Mouse (Mus musculus) testis, adult 2 months (tissue): ENCODE data around the gene Angel1. TPM values are rescaled to one million over a fixed set of nuclear protein-coding genes. Genes with fewer than 3 reads are reported as not detected.

ENCODE experiments used
- H3K27ac ChIP-seq: fragments of 200-500 bp; 2 replicates; pipeline ENCODE4 v1.5.1; 2012; ENCODE audit warnings: low read depth, low read length; ENCODE audit not compliant: control insufficient read depth, insufficient read depth
- H3K27me3 ChIP-seq: fragments of 200-500 bp; 2 replicates; pipeline ENCODE4 v1.6.1; 2012; ENCODE audit warnings: mild to moderate bottlenecking, low read length, moderate library complexity; ENCODE audit not compliant: control insufficient read depth, insufficient read depth
- H3K36me3 ChIP-seq: fragments of 200-500 bp; 2 replicates; pipeline ENCODE4 v1.6.1; 2012; ENCODE audit warnings: mild to moderate bottlenecking, low read length; ENCODE audit not compliant: control insufficient read depth, insufficient read depth
- H3K4me1 ChIP-seq: fragments of 200-500 bp; 2 replicates; pipeline ENCODE4 v1.6.1; 2012; ENCODE audit warnings: low read length; ENCODE audit not compliant: control insufficient read depth, insufficient read depth
- H3K4me3 ChIP-seq: fragments of 200-500 bp; 2 replicates; pipeline ENCODE4 v1.5.1; 2012; ENCODE audit warnings: low read depth, mild to moderate bottlenecking, low read length, moderate library complexity, mixed read lengths; ENCODE audit not compliant: control insufficient read depth
- CTCF ChIP-seq: fragments of 200-500 bp; IDR thresholded peaks from 2 replicates; pipeline ENCODE4 v1.5.1; 2012; ENCODE audit warnings: low read depth, mild to moderate bottlenecking, inconsistent platforms, low read length, moderate library complexity; ENCODE audit not compliant: control insufficient read depth, insufficient read depth, insufficient replicate concordance
- POLR2A ChIP-seq: fragments of 200-500 bp; IDR thresholded peaks from 2 replicates; pipeline ENCODE4 v1.6.1; 2012; ENCODE audit warnings: low read depth, mild to moderate bottlenecking, inconsistent platforms, low read length, moderate library complexity; ENCODE audit not compliant: control insufficient read depth
- polyA plus RNA-seq: library from polyadenylated mRNA; depleted of rRNA; stranded (reverse); fragments of >200 nt; gene quantifications from 2 replicates; pipeline ENCODE4 v1.2.3, GENCODE M21; 2012; rRNA removed

Gene Angel1
- polyA plus RNA-seq, 1 experiment = 191 TPM

- no peak overlapping the region for H3K27ac ChIP-seq
- H3K36me3 ChIP-seq = no peaks in the 10 kb centered on the region
- H3K4me1 ChIP-seq = no peaks in the 10 kb centered on the region
- H3K27me3 ChIP-seq = no peaks in the 10 kb centered on the region
- no peak overlapping the region for H3K4me3 ChIP-seq
- TF ChIP-seq POLR2A = no peak
- TF ChIP-seq CTCF = no peak
Measured at GRCm38 (mm10) chr12:86652570-86653041, 73.7 kb downstream of the Angel1 start.

- H3K4me1 ChIP-seq = no peaks in the 10 kb centered on the region
- TF ChIP-seq POLR2A (no peak), CTCF (no peak)
- no peak overlapping the region for H3K4me3 ChIP-seq
- no peaks in the 10 kb centered on the region for H3K27me3 ChIP-seq
- no peak overlapping the region for H3K27ac ChIP-seq
- H3K36me3 ChIP-seq = no peaks in the 10 kb centered on the region
Measured at GRCm38 (mm10) chr12:86651301-86651860, 74.9 kb downstream of the Angel1 start.

Other genes starting within 250 kb of the Angel1 start
- 3.9 and 4.3 TPM in 2 replicates for gene Vash1, start 47.8 kb downstream of the Angel1 start, polyA plus RNA-seq
- gene Lrrc74a, start 7.9 kb upstream of the Angel1 start, polyA plus RNA-seq = 75.3 and 76.4 TPM in 2 replicates
- gene Irf2bpl, start 158.3 kb upstream of the Angel1 start, polyA plus RNA-seq = 2.8 and 3.2 TPM in 2 replicates
- 42.7 and 45.6 TPM in 2 replicates for gene Cipc, start 220.6 kb upstream of the Angel1 start, polyA plus RNA-seq